In the genomic region with DNA sequence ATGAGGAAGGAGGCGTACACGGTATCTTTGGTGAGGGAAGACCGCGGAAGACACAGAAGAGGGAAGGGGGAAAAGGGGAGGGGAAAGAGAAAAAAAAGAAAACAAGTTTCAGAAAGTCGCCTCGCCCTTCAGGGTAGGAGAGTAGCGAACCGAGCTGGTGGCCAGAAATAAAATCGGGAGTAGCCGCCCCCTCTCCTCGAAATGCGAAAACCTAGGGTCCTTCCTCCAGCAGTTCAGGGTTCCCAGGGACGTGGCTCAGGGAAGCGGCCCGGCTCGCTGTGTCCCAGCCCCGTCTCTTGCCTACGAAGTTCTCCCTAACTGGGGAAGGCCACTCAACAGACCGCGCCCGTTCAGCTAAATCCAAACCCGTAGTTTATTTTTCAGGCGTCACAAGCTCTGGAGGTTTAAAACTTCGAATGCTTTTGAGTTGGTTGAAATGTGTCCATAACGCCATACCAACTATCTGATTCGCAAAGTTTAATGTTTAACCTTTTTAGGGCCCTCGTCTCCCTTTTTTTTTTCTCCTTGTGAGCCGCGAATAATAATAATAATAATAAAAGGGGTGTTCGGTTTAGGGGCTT, we compare ENCODE assay signal across 7 mouse cellular contexts. TPM values are rescaled to one million over a fixed set of nuclear protein-coding genes. Genes with fewer than 3 reads are reported as not detected.
DNase-seq lines count a peak whose midpoint lies in the region; ATAC-seq lines count a peak whose summit lies in the region.

No protein-coding gene starts in this region.

- H3K4me1 ChIP-seq in heart, embryonic 16.5 days (ENCODE audit: control insufficient read depth, insufficient read depth, low read length) = peaks cover 28% of the 10 kb centered on the region

- peak overlapping the region; percentile 92 for H3K4me2 ChIP-seq in heart, embryonic 16.5 days (ENCODE audit: low read depth, low read length)

- WGBS in heart, embryonic 16.5 days = under 1% methylated on average over 30 of the region's 30 CpGs

- H3K9me3 ChIP-seq in heart, embryonic 16.5 days (replicated peaks; ENCODE audit: control insufficient read depth, low read length) = no peaks in the 10 kb centered on the region

- H3K4me3 ChIP-seq in heart, embryonic 16.5 days (ENCODE audit: low read length) = peak overlapping the region; percentile 79

- H3K27ac ChIP-seq in heart, embryonic 16.5 days (ENCODE audit: low read length) = peak overlapping the region; percentile 100

- H3K36me3 ChIP-seq in heart, embryonic 16.5 days (ENCODE audit: control insufficient read depth, insufficient read depth) = no peaks in the 10 kb centered on the region

- H3K9ac ChIP-seq in heart, embryonic 16.5 days (ENCODE audit: low read length) = peak overlapping the region; percentile 95

- H3K27me3 ChIP-seq in heart, embryonic 16.5 days (ENCODE audit: control insufficient read depth, insufficient read depth, low read length) = no peaks in the 10 kb centered on the region

- no peak for ATAC-seq in heart, embryonic 16.5 days (replicated peaks; ENCODE audit: extremely low read depth, insufficient read depth, low FRiP score)
- ATAC-seq in megakaryocyte, adult 5-6 weeks (ENCODE audit: poor library complexity, severe bottlenecking) = peak; percentile 20

- DNase-seq in urinary bladder, adult 2 months (ENCODE audit: low spot score) = peak; percentile 43
- no peak for DNase-seq in urinary bladder, postnatal 10 days (ENCODE audit: low spot score)
- peak; percentile 44 for DNase-seq in embryo, embryonic 9.5 days (ENCODE audit: extremely low spot score)
- DNase-seq in kidney, postnatal 14 days = peak; percentile 56
- no peak for DNase-seq in natural killer cell, adult 2 months (ENCODE audit: low spot score in 2 of 2)

RNA-seq across cellular contexts. Expression of a gene that starts 2.0 kb away (rescaled TPM):
- 21.4 and 49.1 TPM in 2 replicates for polyA plus RNA-seq in urinary bladder, adult 2 months (2012; rRNA removed)
- 17.6 and 18.6 TPM in 2 replicates for polyA plus RNA-seq in heart, embryonic 16.5 days (2015; fragmentation: Nextera tagmentation; extraction: Ambion mirVana)
- 28.2 and 38.6 TPM in 2 replicates for total RNA-seq in megakaryocyte, adult 5-6 weeks (2015)
- 20.0 and 20.4 TPM in 2 replicates for total RNA-seq in megakaryocyte, adult 5-6 weeks (2017)

Comparison
In these comparisons a context has a peak if more than half of its experiments do, and no peak if none do; other contexts are left out.
1. DNase-seq: peak in urinary bladder, adult 2 months (single experiment), embryo, embryonic 9.5 days (single experiment) and kidney, postnatal 14 days (single experiment); none in urinary bladder, postnatal 10 days (single experiment) and natural killer cell, adult 2 months (0 of 2).